17 mouse cellular contexts compared by ENCODE assay signal in the genomic region with DNA sequence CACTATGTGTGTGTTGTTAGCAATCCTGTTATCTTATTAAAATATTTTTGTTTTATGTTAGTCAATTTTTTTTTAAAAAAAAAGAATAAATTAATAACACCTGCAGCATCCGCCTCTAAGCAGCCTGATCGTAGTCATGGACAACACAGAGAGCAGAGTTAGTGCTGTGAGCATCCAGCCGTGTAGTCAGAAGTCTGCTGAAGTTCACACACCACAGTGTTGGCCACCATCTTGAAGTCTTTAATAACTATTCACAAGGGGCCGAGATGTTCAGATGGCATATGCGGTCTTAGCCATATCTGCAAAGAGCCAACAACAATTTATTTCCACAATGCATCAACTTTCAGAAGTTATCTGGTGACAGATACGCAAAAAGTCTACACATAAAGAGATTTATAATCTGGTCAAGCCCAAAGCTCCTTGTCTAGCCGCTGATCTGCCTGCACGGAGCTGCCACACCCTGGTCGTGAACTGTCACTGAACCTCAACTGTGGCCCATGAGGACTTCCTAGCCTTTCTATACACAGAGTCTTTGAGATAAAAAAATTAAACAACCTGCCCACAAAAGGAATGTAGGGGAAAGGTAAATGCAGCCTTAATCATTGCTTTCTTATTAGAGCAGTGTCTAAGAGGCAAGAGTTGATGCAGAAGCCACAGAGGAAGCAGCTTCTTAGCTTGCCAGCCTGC.
A peak's percentile ranks its signal among the peaks of the same experiment; 100 is the strongest.
DNase-seq lines count a peak whose midpoint lies in the region; ATAC-seq lines count a peak whose summit lies in the region.
"Had no signal": no experiment of that assay in that cellular context is flagged by ENCODE, and none has a peak within 500 bp of the region (broad histone marks: within the 10 kb centered on the region; RNA-seq: fewer than 3 reads in every experiment).

No protein-coding gene starts in this region.

- H3K4me1 ChIP-seq in lung, embryonic 16.5 days (replicated peaks; ENCODE audit: control insufficient read depth, insufficient read depth, low read length): peaks cover 2% of the 10 kb centered on the region
- peaks cover 4% of the 10 kb centered on the region; the same call in 1 of the 2 replicates for H3K4me1 ChIP-seq in intestine, embryonic 15.5 days (replicated peaks)
- H3K4me1 ChIP-seq in stomach, embryonic 15.5 days: no peaks in the 10 kb centered on the region; the same call in 1 of the 2 replicates
- no peaks in the 10 kb centered on the region for H3K4me1 ChIP-seq in forebrain, embryonic 15.5 days
- H3K4me1 ChIP-seq: embryonic facial prominence, embryonic 12.5 days; liver, embryonic 13.5 days had no signal

- no peak overlapping the region for H3K4me2 ChIP-seq in lung, embryonic 16.5 days (ENCODE audit: low read depth, low read length)
- no peak overlapping the region for H3K4me2 ChIP-seq in intestine, embryonic 15.5 days (replicated peaks)
- no peak overlapping the region for H3K4me2 ChIP-seq in stomach, embryonic 15.5 days
- H3K4me2 ChIP-seq in forebrain, embryonic 15.5 days (replicated peaks): no peak overlapping the region
- H3K4me2 ChIP-seq: embryonic facial prominence, embryonic 12.5 days; liver, embryonic 13.5 days; lung, embryonic 14.5 days had no signal

- no peaks in the 10 kb centered on the region; the same call in 1 of the 2 replicates for H3K27me3 ChIP-seq in lung, embryonic 16.5 days (ENCODE audit: control insufficient read depth, insufficient read depth, low read depth, low read length)
- no peaks in the 10 kb centered on the region for H3K27me3 ChIP-seq in intestine, embryonic 15.5 days (replicated peaks)
- H3K27me3 ChIP-seq in stomach, embryonic 15.5 days (replicated peaks): no peaks in the 10 kb centered on the region
- H3K27me3 ChIP-seq in forebrain, embryonic 15.5 days: no peaks in the 10 kb centered on the region
- H3K27me3 ChIP-seq: embryonic facial prominence, embryonic 12.5 days; liver, embryonic 13.5 days had no signal

- H3K9me3 ChIP-seq in lung, embryonic 16.5 days (ENCODE audit: control insufficient read depth, low read length): no peaks in the 10 kb centered on the region
- no peaks in the 10 kb centered on the region for H3K9me3 ChIP-seq in intestine, embryonic 15.5 days
- H3K9me3 ChIP-seq in stomach, embryonic 15.5 days: no peaks in the 10 kb centered on the region
- H3K9me3 ChIP-seq in forebrain, embryonic 15.5 days: no peaks in the 10 kb centered on the region
- H3K9me3 ChIP-seq: embryonic facial prominence, embryonic 12.5 days; liver, embryonic 13.5 days had no signal

- peak; percentile 82 for ATAC-seq in lung, embryonic 16.5 days (ENCODE audit: low read depth)
- ATAC-seq in intestine, embryonic 15.5 days: peak; percentile 92
- peak; percentile 82 for ATAC-seq in stomach, embryonic 15.5 days (ENCODE audit: insufficient read depth, low FRiP score, low read depth)
- ATAC-seq in forebrain, embryonic 15.5 days (replicated peaks): no peak
- ATAC-seq: hindbrain, embryonic 16.5 days; midbrain, embryonic 16.5 days had no signal

- H3K9ac ChIP-seq in lung, embryonic 16.5 days (ENCODE audit: low read length): no peak overlapping the region
- no peak overlapping the region for H3K9ac ChIP-seq in intestine, embryonic 15.5 days
- no peak overlapping the region for H3K9ac ChIP-seq in stomach, embryonic 15.5 days
- H3K9ac ChIP-seq in forebrain, embryonic 15.5 days (replicated peaks): no peak overlapping the region
- H3K9ac ChIP-seq: embryonic facial prominence, embryonic 12.5 days; liver, embryonic 13.5 days; lung, embryonic 14.5 days had no signal

- H3K36me3 ChIP-seq in lung, embryonic 16.5 days (ENCODE audit: control insufficient read depth, insufficient read depth, low read length): no peaks in the 10 kb centered on the region
- H3K36me3 ChIP-seq in intestine, embryonic 15.5 days: no peaks in the 10 kb centered on the region
- H3K36me3 ChIP-seq in stomach, embryonic 15.5 days: no peaks in the 10 kb centered on the region
- H3K36me3 ChIP-seq in forebrain, embryonic 15.5 days: no peaks in the 10 kb centered on the region
- H3K36me3 ChIP-seq: embryonic facial prominence, embryonic 12.5 days; liver, embryonic 13.5 days had no signal

- no peak overlapping the region for H3K27ac ChIP-seq in lung, embryonic 16.5 days (ENCODE audit: low read length)
- peak overlapping the region; percentile 13; the same call in 1 of the 2 replicates for H3K27ac ChIP-seq in intestine, embryonic 15.5 days
- no peak overlapping the region for H3K27ac ChIP-seq in stomach, embryonic 15.5 days
- no peak overlapping the region for H3K27ac ChIP-seq in forebrain, embryonic 15.5 days (replicated peaks)
- H3K27ac ChIP-seq: embryonic facial prominence, embryonic 12.5 days; liver, embryonic 13.5 days had no signal

- WGBS in lung, embryonic 16.5 days: 71% methylated on average over 9 of the region's 9 CpGs
- WGBS in intestine, embryonic 15.5 days: 69% methylated on average over 9 of the region's 9 CpGs
- WGBS in stomach, embryonic 15.5 days: 69% methylated on average over 9 of the region's 9 CpGs
- WGBS in forebrain, embryonic 15.5 days: 96% methylated on average over 9 of the region's 9 CpGs

- DNase-seq in lung, postnatal 10 days: no peak
- peak; percentile 38 for DNase-seq in 3T3-L1 (ENCODE audit: low read depth, low spot score)
- DNase-seq in yolk sac, embryonic 10.5 days (ENCODE audit: low spot score): no peak
- DNase-seq: adrenal gland, adult 2 months; cerebellum, adult 11 months; kidney, adult 18-20 months; layer of hippocampus, adult 9-11 months; liver, embryonic 13.5 days; lung, embryonic 14.5 days; thymus, postnatal 25 days had no signal

- H3K4me3 ChIP-seq in lung, embryonic 16.5 days (ENCODE audit: low read length): no peak overlapping the region
- H3K4me3 ChIP-seq in intestine, embryonic 15.5 days (replicated peaks): no peak overlapping the region
- H3K4me3 ChIP-seq in stomach, embryonic 15.5 days (replicated peaks): no peak overlapping the region
- no peak overlapping the region for H3K4me3 ChIP-seq in forebrain, embryonic 15.5 days
- H3K4me3 ChIP-seq: embryonic facial prominence, embryonic 12.5 days; liver, embryonic 13.5 days had no signal
